Mouse (Mus musculus) liver, postnatal 0 days (tissue): ENCODE measurements around the gene Fkbp8.

Experiments
- CTCF ChIP-seq: sonication (generic); IDR thresholded peaks from 2 replicates; pipeline ENCODE4 v1.5.1; 2016; ENCODE audit warnings: antibody characterized with exemption, low read depth
- EP300 ChIP-seq: IDR thresholded peaks from 2 replicates; pipeline ENCODE4 v1.6.1; 2016; ENCODE audit warnings: antibody characterized with exemption, low read depth, mild to moderate bottlenecking

DNA sequence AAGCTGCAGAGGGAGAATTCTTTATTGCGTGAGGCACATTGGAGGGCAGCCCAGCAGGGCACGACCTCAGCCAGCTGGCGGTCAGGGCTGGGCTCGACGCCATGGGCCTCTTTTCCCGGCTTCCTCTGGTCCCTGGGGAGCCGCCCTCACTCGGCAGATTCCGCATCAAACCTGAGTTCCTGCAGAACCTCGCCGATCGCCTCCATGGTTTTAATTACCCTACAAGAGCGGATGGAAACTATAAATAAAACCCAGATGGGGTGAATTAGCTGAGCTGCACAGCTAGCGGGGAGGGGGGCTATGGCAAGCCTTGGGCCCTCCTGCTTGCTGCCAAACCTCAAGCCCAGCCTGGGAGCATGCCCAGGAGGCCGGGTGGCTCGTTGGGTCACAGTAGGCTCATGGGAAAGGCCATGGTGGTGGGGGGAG is 23.2 kb upstream of the Fkbp8 start:
- TF ChIP-seq CTCF, result no peak
- TF ChIP-seq EP300, result no peak
